Mouse (Mus musculus) testis, adult 2 months (tissue): ENCODE measurements around the gene Drg2. TPM values are rescaled to one million over a fixed set of nuclear protein-coding genes. Genes with fewer than 3 reads are reported as not detected.
A peak's percentile ranks its signal among the peaks of the same experiment; 100 is the strongest.

ENCODE experiments used
- H3K27ac ChIP-seq: fragments of 200-500 bp; 2 replicates; pipeline ENCODE4 v1.5.1; 2012; ENCODE audit warnings: low read depth, low read length; ENCODE audit not compliant: control insufficient read depth, insufficient read depth
- H3K27me3 ChIP-seq: fragments of 200-500 bp; 2 replicates; pipeline ENCODE4 v1.6.1; 2012; ENCODE audit warnings: mild to moderate bottlenecking, low read length, moderate library complexity; ENCODE audit not compliant: control insufficient read depth, insufficient read depth
- H3K36me3 ChIP-seq: fragments of 200-500 bp; 2 replicates; pipeline ENCODE4 v1.6.1; 2012; ENCODE audit warnings: mild to moderate bottlenecking, low read length; ENCODE audit not compliant: control insufficient read depth, insufficient read depth
- H3K4me1 ChIP-seq: fragments of 200-500 bp; 2 replicates; pipeline ENCODE4 v1.6.1; 2012; ENCODE audit warnings: low read length; ENCODE audit not compliant: control insufficient read depth, insufficient read depth
- H3K4me3 ChIP-seq: fragments of 200-500 bp; 2 replicates; pipeline ENCODE4 v1.5.1; 2012; ENCODE audit warnings: low read depth, mild to moderate bottlenecking, low read length, moderate library complexity, mixed read lengths; ENCODE audit not compliant: control insufficient read depth
- CTCF ChIP-seq: fragments of 200-500 bp; IDR thresholded peaks from 2 replicates; pipeline ENCODE4 v1.5.1; 2012; ENCODE audit warnings: low read depth, mild to moderate bottlenecking, inconsistent platforms, low read length, moderate library complexity; ENCODE audit not compliant: control insufficient read depth, insufficient read depth, insufficient replicate concordance
- POLR2A ChIP-seq: fragments of 200-500 bp; IDR thresholded peaks from 2 replicates; pipeline ENCODE4 v1.6.1; 2012; ENCODE audit warnings: low read depth, mild to moderate bottlenecking, inconsistent platforms, low read length, moderate library complexity; ENCODE audit not compliant: control insufficient read depth
- polyA plus RNA-seq: library from polyadenylated mRNA; depleted of rRNA; stranded (reverse); fragments of >200 nt; gene quantifications from 2 replicates; pipeline ENCODE4 v1.2.3, GENCODE M21; 2012

Gene Drg2
- polyA plus RNA-seq, 1 experiment: 34.5 TPM

- H3K4me3 ChIP-seq: no peak overlapping the region
- TF ChIP-seq POLR2A (no peak), CTCF (peak; percentile 56; the same call in 1 of the 2 replicates)
- H3K27me3 ChIP-seq: no peaks in the 10 kb centered on the region
- H3K4me1 ChIP-seq: no peaks in the 10 kb centered on the region
- H3K36me3 ChIP-seq: peaks cover 4% of the 10 kb centered on the region
- no peak overlapping the region for H3K27ac ChIP-seq
These were observed 11.6 kb downstream of the Drg2 start for GRCm38 (mm10) chr11:60465943-60466380.

DNA sequence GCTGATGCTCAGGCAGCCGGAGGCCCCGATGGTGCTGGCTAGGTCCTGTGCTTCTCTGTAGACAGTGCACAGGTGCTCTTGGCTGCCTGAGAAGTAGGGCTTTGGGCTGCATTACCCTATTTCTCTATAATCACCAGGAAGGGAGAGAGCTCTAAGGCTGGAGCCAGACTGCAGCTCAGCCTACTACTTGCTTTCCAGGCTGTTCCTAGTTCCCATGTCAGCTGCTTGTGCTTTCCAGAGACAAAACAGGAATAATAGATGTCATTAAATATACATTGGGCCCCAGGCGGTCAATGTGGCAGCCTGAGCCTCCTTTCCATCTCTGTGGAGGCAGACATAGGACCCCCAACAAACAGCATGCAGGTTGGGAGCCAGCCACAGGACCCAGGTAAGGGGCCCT is 14.6 kb downstream of the Drg2 start, which contains the start of gene Myo15:
Gene Myo15, plus strand, starts transcription at position 301 of the 400 bp plus-strand sequence.
- Histone ChIP-seq H3K27me3 (no peaks in the 10 kb centered on the region), H3K36me3 (peaks cover 4% of the 10 kb centered on the region), H3K4me3 (no peak within 1 kb of the TSS), H3K4me1 (no peaks in the 10 kb centered on the region), H3K27ac (no peak within 1 kb of the TSS)
- TF ChIP-seq CTCF (no peak), POLR2A (no peak)

GRCm38 (mm10) chr11:60470743-60471142 is 16.4 kb downstream of the Drg2 start:
- Histone ChIP-seq H3K4me3 (no peak overlapping the region), H3K27ac (no peak overlapping the region), H3K27me3 (no peaks in the 10 kb centered on the region), H3K4me1 (no peaks in the 10 kb centered on the region), H3K36me3 (peaks cover 4% of the 10 kb centered on the region)
- TF ChIP-seq CTCF (no peak), POLR2A (no peak)

DNA sequence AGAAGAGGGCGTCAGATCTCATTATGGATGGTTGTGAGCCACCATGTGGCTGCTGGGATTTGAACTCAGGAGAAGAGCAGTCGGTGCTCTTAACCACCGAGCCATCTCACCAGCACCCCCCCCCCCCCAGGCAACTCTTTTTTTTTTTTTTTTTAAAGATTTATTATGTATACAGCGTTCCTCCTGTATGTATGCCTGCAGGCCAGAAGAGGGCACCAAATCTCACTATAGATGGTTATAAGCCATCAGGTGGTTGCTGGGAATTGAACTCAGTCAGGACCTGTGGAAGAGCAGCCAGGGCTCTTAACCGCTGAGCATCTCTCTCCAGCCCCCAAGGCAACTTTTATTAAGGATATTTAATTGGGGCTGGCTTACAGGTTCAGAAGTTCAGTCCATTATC is 20.1 kb downstream of the Drg2 start:
- Histone ChIP-seq H3K4me1 (peaks cover 6% of the 10 kb centered on the region; the same call in 1 of the 2 replicates), H3K27ac (no peak overlapping the region), H3K27me3 (no peaks in the 10 kb centered on the region), H3K36me3 (no peaks in the 10 kb centered on the region), H3K4me3 (no peak overlapping the region)
- TF ChIP-seq CTCF (no peak), POLR2A (no peak)

DNA sequence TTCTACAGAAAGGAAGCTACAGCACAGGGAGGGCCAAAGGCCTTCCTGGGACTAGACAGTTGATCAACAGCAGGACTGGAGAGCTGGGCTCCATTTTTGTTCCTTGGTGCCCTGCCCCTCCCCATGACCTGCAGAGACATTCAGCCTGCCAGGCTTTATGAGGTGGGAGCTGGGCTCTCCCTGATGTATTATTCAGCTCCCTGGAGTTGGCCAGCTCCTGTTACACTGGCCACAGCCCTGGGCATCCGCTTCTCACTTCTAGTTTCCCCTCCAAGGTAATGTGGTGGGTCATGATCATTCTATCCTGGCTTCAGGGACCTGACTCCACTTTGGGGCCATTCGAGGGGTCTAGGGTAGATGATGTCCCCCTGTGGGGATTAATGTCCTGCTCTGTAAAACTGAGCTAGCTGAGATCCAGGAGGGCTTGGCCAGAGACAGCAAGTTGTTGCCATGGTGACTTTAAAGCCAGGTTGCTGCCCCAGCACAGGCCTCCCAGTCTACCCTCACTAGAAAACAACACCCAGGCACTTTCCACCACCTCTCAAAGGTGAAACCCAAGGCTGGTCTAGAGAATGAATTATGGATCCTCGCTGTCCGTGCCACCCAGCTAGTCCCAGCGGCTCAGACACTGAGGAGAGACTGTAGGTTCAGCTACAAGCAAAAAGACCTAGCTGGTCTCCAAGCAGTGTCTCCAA is 21.4 kb downstream of the Drg2 start:
- no peaks in the 10 kb centered on the region for H3K27me3 ChIP-seq
- no peak overlapping the region for H3K27ac ChIP-seq
- peak overlapping the region; percentile 56 for H3K4me3 ChIP-seq
- H3K36me3 ChIP-seq: no peaks in the 10 kb centered on the region
- TF ChIP-seq CTCF: no peak
- no peak for TF ChIP-seq POLR2A
- H3K4me1 ChIP-seq: peaks cover 6% of the 10 kb centered on the region; the same call in 1 of the 2 replicates

- no peak for TF ChIP-seq POLR2A
- Histone ChIP-seq H3K4me3 (peak overlapping the region; percentile 56), H3K27me3 (no peaks in the 10 kb centered on the region), H3K27ac (no peak overlapping the region), H3K36me3 (no peaks in the 10 kb centered on the region), H3K4me1 (peaks cover 6% of the 10 kb centered on the region; the same call in 1 of the 2 replicates)
These were observed 23.7 kb downstream of the Drg2 start for GRCm38 (mm10) chr11:60478121-60478520.

DNA sequence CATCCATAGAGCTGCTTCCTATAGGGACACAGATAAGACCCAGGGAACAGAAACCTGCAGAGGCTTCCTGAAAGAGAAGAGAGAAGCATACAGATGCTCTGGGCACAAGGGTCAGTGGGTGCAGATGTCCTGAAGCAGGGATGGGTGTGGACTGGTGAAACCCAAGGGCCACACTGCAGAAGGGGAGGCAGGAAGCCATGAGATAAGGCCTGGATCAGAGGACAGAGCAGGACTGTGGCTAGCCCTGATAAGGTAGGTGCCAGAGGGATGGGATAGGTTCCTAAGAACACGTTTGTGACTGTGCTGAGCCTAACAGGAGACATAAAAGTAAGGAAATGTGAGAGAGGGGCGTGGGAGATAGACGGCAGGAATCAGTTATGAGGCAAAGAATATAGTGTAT is 31.9 kb downstream of the Drg2 start:
- Histone ChIP-seq H3K27ac (no peak overlapping the region; the same call in 1 of the 2 replicates), H3K4me1 (no peaks in the 10 kb centered on the region), H3K27me3 (no peaks in the 10 kb centered on the region), H3K4me3 (no peak overlapping the region), H3K36me3 (no peaks in the 10 kb centered on the region)
- no peak for TF ChIP-seq POLR2A
- no peak for TF ChIP-seq CTCF

- Histone ChIP-seq H3K36me3 (no peaks in the 10 kb centered on the region), H3K27me3 (no peaks in the 10 kb centered on the region), H3K4me1 (peaks cover 2% of the 10 kb centered on the region; the same call in 1 of the 2 replicates), H3K27ac (no peak overlapping the region), H3K4me3 (no peak overlapping the region)
- TF ChIP-seq CTCF (no peak), POLR2A (no peak)
These were observed 38.3 kb downstream of the Drg2 start for GRCm38 (mm10) chr11:60492726-60493125.
